Mouse (Mus musculus) embryo, embryonic 9.5 days (tissue): ENCODE results near the gene Sgf29.

Experiments
- DNase-seq: peaks from one replicate; pipeline ENCODE4 v3.0.0-alpha.2; 2017; ENCODE audit errors: extremely low spot score

The Sgf29 gene

DNA sequence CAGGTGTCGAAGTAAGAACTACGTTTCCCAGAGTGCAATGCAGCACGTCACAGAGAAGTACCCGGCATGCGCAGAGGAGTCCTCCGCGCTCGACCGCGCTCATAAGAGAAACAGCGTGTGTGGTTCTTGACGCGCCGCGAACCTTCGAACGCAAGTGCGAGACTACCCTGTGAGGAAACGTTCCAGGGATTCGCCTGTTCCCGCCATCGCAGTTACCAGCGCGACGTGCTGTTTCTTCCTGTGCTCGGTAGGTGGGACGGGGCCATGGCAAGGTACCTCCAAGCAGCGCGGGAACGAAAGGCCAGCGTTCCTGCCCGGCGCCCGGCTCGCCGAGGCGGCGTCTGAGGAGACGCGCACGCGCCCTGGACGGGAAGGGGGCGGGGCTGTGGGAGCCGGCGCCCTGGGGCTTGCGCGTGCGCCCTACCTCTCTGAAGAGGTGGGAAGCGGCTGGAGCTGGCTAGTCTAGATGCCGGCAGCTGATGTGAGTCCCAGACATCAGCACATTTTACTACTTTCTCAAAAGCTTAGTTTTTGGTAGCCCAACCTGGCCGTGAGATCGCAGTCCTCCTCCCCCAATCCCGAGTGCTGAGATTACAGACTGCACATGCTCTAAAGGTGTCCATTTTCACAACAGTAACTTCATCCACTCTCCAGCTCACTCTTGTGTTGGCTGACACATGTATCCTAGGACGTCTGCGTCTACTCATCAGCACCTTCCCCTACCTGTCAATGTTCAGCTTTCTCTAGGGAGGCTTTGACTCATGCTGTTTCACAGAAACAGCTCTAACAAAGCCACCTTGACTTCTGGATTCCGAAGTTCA is at the start of gene Sgf29:
Gene Sgf29 (plus strand): TSS at position 79 of the 821 bp plus-strand sequence.
- peak; percentile 94 for DNase-seq

DNA sequence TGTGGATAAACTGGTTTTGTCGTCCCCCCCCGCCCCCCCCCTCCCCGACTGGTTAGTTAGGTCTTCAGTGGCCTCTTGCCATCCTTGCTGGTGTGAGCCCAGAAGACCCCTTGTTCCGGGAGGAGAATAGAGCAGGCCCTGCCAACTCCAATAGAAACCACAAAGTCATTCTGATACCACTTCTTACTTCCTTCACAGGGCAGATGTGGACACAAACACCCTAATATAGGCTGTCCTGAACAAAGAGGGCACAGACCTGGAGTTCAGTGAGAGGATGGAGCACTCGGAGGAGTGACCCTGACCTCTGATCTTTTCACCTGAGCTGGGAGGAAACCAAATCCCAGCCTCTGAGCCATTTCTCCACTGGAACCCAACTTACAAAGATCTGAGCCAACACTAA is 47.2 kb upstream of the Sgf29 start:
- DNase-seq: no peak

DNA sequence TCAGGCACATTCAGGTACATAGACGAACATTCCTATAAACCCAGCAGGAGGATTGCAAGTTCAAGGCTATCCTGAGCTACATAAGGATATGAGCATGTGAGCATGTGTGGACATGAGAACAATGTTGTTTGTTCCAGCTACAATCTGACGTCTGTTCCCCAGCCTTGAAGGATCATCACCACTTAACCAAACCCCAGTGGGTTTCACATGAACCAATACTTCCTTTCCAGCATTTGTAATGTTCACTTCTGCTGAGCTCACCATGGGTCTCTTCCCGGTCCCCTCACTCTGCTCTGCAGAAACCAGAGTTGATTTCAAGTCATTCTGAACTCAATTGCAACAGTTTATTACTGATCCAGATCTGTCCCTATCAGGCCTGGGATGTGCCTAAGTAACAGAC is 46.5 kb upstream of the Sgf29 start:
- no peak for DNase-seq

DNA sequence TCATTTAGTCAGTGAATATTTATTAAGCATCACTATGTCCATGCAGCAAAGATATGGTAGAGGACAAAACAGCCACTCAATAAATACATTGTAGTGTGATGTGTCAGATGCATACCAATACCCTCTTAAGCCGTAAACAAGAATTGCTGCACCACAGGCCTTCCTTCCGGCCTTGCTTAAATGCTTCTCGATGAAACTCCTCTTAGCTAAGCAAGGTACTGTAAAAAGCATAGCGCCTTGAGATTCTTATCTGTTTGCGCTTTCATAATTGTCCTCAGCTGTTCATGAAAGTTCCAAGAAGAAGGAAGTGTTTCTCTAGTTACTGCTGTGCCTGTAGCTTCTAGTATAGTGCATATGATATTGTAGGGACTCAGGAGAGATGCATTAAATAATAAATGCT is 42.5 kb upstream of the Sgf29 start:
- DNase-seq: no peak

DNA sequence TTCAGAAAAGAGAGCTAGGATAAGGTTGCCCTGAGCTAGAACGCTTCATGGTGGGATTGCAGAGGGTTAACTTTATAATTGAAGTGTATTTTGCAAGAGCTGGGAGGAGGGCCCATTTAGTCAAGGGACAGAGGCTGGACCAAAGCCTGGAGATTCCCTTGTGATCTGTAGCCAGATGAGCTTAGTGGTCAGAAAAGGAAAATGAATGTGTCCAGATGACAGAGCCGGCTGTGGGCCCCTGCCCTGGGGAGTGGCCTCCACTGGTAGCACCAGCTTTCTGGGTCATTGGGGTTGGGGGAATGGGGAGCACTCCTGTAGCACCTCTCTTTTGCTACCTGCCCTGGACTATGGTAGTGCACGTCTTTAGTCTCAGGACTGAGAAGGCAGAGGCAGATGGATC is 42.0 kb upstream of the Sgf29 start:
- no peak for DNase-seq

DNA sequence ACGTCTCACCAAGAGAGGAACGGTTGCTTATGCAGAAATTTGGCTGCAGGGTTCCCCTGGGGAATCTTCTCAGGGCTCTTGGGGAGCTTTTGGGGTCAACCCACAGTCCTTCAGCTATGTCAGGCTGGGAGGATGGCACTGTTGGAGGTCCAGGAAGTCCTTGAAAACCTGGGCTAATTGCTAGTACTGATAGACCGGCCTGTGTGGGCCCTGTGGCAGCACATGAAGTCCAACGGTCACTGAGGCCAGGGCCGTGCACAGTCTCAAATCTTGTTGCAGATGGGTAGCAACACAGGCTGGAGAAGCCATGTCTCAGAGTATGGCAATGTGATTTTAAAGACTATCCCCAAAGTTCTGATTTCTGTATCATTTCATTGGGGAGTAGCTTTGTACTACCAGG is 41.3 kb upstream of the Sgf29 start:
- no peak for DNase-seq

DNA sequence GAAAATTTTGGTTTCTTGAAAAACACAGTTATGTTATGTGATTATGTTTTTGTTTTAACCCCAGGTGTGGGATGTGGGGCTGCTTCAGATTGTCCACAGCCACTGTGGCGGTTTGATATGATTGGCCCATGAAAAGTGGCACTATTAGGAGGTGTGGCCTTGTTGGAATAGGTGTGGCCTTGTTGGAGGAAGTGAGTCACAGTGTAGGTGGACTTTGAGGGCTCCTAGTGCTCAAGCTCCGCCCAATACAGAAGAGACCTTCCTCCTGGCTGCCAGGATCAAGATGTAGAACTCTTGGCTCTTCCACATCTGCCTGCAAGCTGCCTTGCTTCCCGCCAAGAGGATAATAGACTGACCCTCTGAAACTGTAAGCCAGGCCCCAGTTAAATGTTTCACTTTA is 36.4 kb upstream of the Sgf29 start:
- DNase-seq: no peak

DNA sequence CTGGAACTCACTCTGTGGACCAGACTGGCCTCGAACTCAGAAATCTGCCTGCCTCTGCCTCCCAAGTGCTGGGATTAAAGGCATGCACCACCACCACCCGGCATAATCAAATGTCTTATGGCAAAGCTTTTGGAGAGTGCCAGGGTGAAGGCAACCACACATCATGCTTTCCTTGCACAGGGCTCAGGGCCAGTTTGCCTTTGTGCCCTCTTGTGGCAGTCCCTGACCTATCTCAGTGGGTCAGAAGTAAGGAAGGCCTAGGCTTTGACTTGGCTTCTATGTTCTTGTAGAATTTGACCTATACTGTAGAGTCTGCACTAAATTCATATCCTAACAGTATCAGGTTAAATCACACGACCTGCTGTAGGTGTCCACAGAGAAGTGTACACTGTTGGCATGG is 32.4 kb upstream of the Sgf29 start:
- no peak for DNase-seq

DNA sequence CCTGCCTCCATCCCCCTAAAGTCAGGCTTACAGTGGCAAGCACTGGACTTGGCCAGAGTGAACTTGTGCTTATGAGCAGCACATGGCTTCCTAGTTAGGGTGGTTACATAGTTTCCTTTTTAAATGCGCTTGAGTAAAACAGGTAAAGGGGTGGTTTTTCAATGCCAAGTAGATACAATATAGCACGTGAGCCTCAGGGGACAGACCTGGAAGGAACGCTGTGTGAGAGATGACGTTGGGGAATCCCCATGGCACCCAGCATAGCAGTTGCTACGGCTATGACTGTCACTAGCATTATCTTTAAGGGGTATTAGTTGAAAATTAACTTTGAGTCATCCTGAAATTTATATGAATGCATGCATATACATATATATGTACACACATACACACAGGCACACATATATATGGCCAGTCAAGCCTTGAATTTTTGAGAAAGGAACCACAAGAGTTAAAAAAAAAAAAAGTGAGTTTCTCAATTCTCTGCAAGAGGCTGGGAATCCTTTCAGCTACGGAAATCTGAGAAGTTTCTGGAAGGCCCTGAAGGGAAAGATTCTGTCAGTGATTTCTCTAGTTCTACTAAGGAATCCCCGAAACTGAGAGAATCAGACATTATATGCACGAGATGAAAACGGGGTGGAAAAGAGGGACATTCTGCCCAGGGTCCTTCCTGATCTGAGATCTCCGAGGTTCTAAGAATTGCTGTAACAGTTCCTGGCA is 29.4 kb upstream of the Sgf29 start:
- DNase-seq: no peak

DNA sequence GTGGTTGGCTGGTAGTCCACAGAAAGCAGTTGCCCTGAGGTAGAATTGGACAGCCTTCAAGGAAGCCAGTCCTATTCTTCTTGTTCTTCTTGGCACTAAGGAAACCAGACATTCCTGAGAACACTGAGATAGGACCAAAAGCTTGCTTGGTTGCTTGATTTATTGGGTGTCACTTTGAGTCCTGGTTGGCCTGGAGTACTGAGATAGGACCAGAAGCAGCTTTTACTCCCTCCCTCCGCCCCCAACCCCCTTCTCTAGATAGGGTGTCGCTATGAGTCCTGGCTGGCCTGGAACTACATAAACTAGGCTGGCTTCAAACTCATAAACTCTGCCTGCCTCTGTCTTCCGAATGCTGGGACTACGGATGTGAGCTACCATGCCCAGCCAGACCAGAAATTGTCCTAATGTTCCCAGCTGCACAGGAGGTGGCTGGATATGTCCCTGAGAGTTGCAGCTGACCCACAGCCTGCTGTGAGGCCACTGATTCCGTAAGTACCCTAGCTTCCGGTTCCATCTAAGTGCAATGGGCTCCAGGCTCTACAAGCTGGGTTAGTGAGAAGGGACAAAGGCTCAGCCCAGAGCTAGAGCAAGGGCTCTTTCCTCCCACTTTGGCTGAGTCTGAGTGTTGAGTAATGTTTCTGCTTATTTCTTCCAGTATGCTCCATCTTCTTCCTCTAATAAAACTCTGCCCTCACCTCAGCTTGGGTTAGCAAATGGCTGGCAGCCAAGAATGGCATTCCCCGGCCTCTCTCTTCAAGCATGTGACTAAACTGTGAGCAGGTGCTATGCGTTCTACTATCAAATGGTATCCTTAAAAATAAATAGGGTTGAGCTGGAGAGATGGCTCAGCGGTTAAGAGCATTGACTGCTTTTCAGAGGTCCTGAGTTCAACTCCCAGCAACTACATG is 27.4 kb upstream of the Sgf29 start:
- no peak for DNase-seq

DNA sequence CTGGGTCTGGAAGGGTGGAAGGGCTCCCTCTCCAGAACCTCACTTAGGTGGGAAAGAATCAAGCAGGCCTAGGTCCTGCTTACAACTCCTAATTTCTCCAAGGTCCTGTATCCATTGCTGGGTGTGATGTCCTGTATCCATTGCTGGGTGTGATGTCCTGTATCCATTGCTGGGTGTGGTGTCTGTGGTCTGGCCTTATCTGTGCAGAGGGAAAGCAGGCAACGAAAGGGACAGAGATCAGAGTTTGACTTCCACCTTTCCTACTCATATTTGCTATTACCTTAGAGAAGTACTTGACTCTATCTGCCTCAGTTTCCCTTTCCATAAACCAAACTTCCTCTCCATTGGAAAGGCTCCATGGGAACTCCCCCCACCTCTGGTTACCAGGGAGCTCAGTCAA is 25.7 kb upstream of the Sgf29 start:
- DNase-seq: no peak

DNA sequence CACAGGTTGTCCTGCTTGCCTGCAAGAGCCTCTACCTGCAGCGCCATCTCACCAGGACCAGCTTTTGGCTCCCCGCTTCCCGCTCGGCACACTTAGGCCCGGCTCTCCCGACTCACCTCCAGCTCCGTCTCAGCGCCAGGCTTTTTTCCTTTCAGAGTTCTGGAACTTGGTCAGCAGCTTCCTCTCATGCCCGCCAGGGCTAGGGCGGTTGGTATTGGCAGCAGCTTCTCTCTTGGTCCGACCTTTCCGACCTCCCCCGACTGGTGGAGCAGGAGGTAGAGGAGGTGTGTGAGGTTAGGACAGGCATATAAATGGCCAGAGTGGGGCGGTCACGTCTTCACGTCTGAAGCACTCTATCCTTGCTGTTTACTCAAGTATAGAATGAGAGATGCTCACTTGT is 24.3 kb upstream of the Sgf29 start:
- no peak for DNase-seq

DNA sequence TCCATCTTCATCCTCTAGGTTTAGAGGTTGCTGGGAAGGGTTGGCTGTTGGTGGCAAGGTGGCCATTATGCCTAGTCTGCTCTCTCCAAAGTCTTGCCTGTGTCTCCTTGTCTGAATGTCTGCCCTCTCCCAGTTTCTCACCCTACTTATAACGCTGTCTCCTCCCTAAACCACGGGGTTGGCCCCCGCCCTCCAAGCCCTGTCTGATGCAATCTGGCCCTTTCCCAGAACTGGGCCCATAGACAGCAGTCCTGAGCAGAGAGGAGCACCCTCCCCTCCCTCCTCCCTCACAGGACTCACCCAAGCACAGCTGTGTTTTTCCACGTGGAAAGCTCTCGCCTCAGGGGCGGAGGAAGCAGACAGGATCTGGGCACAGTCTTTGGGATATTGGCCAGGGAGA is 23.7 kb upstream of the Sgf29 start:
- DNase-seq: no peak

DNA sequence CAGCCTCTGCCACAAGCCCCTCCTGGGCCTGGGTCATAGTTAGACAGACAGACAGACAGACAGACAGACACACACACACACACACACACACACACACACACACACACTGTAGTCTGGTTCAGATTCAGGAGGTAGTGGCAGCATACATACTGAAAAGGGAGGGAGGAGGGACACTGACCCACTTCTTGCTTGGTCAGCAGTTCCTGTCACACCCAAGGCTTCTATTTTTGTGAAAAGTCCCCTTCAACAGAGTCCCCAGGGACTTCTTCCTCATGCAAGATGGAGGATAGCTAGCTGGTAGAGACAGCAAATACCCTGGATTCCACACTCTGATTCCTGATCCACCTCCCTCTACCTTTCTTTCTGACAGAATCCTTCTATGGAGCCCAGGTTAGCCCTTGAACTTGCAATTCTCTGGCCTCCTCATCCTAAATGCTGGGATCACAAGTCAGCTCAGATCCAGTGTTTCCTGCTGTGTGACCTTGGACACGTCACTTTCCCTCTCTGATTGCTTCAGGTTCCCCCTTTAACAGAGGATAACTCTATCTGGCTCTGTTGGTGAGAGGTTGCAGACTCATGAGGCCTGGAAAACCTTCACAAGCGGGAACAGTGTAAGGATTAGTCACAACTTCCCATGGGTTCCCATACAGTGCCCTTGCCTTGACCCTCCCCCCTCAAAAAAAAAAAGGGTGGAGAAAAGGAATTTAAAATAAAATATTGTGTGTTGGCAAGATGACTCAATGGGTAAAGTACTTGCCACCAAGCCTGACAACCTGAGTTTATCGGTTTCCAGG is 23.1 kb upstream of the Sgf29 start:
- DNase-seq: no peak

DNA sequence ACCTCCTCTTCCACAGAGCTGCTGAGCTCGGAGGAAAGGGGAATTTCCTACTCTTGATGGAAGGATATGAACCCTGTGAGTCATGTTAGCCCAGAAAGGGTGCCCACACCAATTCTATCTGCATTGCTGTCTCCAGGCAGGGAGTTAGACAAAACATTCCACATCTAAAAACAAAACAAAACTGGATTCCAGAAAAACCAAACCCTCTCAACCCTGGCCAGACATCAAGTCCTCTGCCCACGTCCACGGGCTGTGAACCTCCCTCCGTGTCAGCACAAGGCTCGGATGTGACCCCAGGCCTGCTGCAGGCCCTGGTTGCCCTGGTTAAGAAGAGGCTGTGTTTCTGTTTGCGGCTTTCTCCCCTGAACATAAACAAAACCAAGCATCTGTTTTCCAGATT is 21.0 kb upstream of the Sgf29 start:
- no peak for DNase-seq

DNA sequence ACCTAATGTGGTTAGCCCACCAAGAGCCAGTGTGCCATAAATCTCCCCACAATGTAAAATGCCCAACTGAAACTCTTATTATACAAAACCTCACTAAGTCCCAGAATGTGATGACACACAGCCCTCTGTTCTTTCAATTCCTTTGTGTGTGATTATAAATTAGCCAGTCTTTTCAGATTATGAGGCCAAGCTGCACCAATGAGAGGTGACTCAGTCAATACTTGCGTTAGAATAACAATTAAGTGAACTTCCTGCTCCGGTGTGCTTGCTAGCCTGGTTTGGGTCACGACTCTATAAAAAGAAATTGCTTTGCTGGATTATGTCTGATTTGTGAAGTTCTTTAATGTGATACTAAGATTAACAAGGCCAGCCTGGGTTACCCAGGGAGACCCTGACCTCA is 19.2 kb upstream of the Sgf29 start:
- DNase-seq: no peak

DNA sequence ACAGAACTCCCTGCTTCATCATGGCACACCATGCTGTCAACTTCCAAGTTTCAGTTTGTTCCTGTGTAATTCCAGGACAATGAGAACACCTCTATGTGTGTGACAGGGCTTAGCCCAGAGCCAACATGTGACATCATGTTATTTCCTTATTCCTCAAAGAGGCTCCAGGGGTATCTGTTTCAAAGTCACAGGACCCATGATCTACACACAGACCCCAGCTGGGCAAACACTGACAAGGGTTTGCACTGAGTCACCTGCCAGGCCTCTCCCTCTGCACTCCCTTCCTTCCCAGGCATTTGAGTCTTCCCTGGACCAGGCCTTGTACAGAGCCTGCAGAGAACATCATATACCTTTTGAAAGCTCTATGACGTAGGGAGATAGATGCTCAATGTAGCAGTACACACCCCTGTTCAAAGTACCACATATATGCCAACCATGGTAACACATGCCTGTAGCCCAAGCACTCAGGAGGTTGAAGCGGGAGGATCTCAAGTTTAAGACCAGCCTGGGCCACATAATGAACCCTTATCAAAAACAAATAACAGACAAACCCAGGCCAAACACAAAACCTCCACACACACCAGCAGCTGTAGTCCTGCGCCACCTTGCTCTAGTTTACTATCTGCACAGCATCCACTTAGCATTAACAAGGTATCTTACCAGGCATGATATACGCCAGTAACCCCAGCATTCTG is 18.1 kb upstream of the Sgf29 start, which contains the start of gene Nupr1:
Gene Nupr1 (minus strand): TSS at position 38 of the 695 bp plus-strand sequence.
- DNase-seq: no peak

DNA sequence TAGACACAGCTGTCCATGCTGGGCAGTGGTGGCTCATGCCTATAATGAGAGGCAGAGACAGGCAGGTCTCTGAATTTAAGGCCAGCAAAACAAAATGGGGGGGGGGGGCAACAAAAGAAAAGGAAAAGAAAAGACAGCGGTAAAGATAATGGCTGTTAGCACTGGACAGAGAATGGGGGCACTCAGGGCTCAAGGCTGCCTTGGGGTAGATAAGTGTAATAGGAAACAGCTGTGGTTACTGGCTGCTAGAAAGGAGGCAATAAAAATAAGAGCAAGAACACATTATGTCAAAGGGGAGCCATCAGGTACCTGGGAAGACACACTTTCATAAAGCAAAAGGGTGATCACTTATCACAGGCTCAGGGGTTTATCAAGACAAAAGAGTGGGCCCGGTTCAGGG is 16.6 kb upstream of the Sgf29 start:
- DNase-seq: no peak

DNA sequence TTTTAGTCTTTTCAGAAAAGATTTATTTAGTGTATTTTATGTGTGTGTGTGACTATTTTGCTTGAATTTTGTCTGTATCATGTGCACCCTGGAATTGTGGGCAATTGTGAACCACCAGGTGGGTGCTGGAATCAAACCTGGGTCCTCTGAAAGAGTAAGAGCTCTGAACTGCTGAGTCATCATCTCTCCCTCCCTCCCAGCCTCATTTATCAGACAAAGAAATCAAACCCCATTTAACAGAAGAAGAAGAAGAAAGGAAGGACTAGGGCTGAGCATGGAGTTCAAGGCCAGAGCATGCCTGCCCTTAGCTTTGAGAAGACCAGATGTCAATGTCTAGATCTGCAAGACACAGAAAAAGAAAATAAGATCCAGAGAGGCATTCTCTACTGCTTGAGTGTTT is 13.7 kb upstream of the Sgf29 start:
- DNase-seq: no peak

DNA sequence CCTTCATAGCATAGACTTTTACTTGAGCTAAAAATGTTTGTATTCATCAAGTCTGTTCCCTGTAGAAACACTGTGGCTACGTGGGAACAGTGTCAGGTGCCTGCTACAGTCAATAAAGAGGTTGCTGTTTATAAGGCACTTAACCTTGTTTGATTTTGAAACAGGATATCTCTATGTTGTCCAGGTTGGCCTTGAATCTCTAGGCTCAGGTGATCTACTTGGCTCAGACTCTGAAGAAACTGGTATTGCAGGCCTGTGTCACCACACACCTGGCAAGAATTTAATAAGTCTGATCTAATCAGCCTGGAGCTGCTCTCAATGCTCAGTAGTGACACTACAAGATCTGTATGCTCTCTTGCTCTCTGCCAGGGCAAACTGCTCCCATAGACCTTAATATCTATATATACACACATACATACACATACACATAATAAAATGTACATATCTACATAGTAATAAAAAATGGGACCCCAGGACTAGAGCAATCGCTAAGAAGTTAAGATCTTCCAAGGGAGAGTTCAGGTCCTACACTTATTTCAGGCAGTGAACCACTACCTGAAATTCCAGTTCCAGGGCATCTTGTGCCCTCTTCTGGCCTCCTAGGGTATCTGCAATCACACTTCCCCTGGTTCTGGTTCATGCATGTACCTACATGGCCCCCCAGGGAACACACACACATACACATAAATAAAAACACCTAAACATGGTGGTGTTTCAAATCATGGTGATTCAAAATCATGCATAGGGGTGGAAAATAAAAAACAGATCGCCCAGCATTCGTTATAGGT is 12.2 kb upstream of the Sgf29 start:
- DNase-seq: peak; percentile 45
